Mouse (Mus musculus): ENCODE measurements around the gene Rhox7a.

DNA sequence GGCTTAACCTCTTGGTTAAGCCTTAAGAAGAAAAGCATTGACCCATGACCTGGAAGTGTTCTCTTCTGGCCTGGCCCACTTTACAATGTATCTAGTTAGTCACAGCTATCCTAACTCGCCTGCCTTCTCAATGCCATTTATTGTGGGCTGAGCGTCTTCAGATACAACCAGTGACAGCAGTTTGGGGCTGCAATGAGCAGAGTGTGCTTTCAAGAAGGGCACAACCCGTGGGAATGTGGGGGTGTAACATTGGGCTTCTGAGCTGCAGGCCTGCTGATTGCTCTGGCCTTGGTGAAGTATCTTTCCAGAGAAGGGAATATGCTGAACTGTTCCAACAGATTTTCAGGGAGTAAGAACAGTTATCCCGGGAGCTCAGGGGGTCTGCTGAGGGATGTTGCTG is 47.4 kb downstream of the Rhox7a start, which contains the start of gene Rhox8:
- TF ChIP-seq CTCF (IDR thresholded peaks at IDR 0.05; ENCODE audit: low read depth) (no peak), EP300 (optimal IDR thresholded peaks at IDR 0.05) (no peak)
